Mouse (Mus musculus) monocyte, adult 59 days (primary cell): ENCODE data around the gene Nova2. TPM values are rescaled to one million over a fixed set of nuclear protein-coding genes. Genes with fewer than 3 reads are reported as not detected.

Source experiments
- total RNA-seq, 2 experiments: library from RNA; stranded (reverse); gene quantifications; one replicate each; pipeline ENCODE4 v1.2.4; 2023

Gene Nova2
- under 1 TPM in 1 of 2 experiments, not detected in 1; 0.05 TPM for total RNA-seq

DNA sequence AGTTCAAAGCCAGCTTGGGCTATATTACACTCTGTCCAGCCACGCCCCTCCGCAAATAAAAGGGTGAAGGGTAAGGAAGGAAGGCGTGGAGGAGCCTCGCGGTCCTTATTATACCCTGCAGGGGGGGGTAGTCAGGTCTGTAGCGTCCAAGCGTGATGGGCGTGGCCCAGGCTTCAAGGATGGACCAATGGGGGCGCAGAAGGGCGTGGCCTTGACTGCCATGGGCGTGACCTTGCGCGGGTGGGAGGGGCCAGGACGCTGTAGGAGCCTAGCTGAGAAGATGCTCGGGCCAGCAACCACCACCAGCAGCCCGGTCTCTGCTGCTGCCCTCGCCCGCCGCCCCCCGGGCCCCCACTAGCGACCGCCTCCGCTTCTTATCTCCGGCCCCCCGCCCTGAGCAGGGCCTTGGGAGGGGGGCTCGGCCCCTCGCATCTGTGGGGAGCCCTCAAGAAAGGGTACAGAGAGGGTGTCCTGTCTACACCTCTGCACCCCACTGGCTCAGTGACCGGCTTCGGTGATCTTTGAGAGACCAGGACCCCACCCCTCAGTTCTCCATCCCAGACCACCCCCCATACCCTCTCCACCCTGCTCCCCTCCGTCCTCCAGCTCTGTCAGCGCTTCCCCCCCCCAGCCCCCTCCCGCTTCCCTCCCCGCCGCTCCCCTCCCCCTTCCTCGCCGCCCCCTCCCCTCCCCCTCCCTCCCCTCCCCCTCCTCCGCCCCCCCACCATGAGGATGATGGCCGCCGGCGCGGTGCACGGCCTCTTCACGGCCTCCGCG lies at the start of gene Nova2:
Nova2 (plus strand) TSS at position 727 of the 777 bp plus-strand sequence.

DNA sequence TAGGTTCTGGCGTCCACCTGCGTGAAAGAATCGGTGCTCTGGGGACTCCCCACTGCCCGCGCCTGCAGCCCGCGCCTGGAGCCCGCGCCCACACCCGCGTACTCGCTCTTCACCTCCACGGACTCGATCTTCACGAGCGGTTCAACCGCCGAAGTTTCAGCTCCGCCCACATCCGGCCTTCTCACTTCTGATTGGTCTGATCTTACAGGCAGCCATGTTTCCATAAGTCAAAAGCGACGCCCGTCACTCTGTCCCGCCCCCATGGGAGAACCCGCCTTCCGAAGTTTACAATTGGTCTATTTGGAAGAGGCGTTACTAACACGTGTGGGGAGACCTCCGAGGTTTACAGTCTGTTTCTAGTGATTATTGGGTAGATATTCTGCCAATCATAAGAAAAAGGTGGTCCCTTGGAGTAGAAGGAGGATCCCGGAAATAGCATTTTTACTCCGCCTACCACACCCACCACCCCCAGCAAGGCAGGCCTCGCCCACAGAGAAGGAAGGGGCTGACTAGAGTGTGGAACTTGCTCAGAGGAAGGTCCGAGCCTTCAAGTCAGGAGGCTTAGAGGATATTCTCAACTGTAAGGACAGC lies 15.4 kb upstream of the Nova2 start, which contains the start of gene Ccdc61:
Ccdc61 (minus strand) TSS at position 175 of the 591 bp plus-strand sequence.

GRCm38 (mm10) chr7:18987100-18987499 lies 61.4 kb downstream of the Nova2 start, which contains the start of gene Nanos2:
Gene Nanos2 (plus strand): TSS chr7:18987400.

GRCm38 (mm10) chr7:18990601-18991295 lies 65.1 kb downstream of the Nova2 start, which contains the start of gene Mypop:
Gene Mypop (plus strand): TSS chr7:18991245.

DNA sequence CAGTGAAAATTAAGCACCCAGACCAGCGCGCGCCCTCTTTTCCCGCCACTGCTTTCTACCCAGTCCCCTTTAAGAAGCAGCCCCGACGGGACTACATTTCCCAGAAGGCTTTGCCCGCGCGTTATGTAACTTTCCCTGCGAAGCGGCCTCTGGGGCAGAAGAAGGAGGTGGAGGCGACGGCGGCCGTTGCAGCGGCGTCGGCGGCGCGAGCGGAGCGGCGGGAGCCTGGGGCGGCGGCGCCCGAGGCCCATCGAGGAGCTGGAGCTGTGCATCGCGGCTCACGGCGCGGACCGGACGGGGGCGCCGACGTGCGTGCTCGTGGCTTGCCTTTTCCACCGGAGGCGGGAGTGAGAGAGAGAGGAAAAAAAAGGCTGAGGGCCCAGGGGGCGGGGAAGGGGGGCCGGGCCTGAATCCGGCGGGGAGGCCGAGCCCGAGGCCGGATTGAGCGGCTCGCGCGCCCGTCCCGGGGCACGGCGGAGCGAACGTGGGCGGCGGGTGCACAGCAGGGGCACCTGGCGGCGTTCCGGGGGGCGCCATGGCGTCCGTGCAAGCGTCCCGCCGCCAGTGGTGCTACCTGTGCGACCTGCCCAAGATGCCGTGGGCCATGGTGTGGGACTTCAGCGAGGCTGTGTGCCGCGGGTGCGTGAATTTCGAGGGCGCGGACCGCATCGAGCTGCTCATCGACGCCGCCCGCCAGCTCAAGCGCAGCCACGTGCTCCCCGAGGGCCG lies 78.4 kb downstream of the Nova2 start, which contains the start of gene Irf2bp1:
Irf2bp1 (plus strand) TSS at position 143 of the 729 bp plus-strand sequence.

Other genes with a start within 250 kb of the Nova2 start
- not detected for gene Psg20, start 239.7 kb upstream of the Nova2 start, total RNA-seq
- gene Psg22, start 207.8 kb upstream of the Nova2 start, total RNA-seq, result not detected
- gene Psg19, start 127.4 kb upstream of the Nova2 start, total RNA-seq, result not detected
- not detected for gene Psg17, start 104.3 kb upstream of the Nova2 start, total RNA-seq
- not detected for gene Mill2, start 85.9 kb upstream of the Nova2 start, total RNA-seq
- gene Pglyrp1, start 54.6 kb upstream of the Nova2 start, total RNA-seq, result 100 to 1,000 TPM; 229 to 265 TPM
- gene Ccdc61, start 15.5 kb upstream of the Nova2 start, total RNA-seq, result 10 to 100 TPM; 21.1 to 24.7 TPM
- not detected for gene Nanos2, start 61.5 kb downstream of the Nova2 start, total RNA-seq
- 1 to 10 TPM in 1 of 2 experiments, under 1 TPM in 1; 0.79 to 1.0 TPM for gene Mypop, start 65.4 kb downstream of the Nova2 start, total RNA-seq
- 10 to 100 TPM; 16.4 to 17.3 TPM for gene Irf2bp1, start 78.2 kb downstream of the Nova2 start, total RNA-seq
- gene Foxa3, start 97.7 kb downstream of the Nova2 start, total RNA-seq, result not detected
- gene Sympk, start 98.5 kb downstream of the Nova2 start, total RNA-seq, result 10 to 100 TPM; 77.6 to 77.8 TPM
- not detected for gene Rsph6a, start 128.8 kb downstream of the Nova2 start, total RNA-seq
- 1 to 10 TPM; 2.5 to 5.0 TPM for gene Dmwd, start 150.3 kb downstream of the Nova2 start, total RNA-seq
- gene Dmpk, start 158.0 kb downstream of the Nova2 start, total RNA-seq, result 10 to 100 TPM; 55.7 to 63.9 TPM
- under 1 TPM; 0.58 to 0.73 TPM for gene Six5, start 168.7 kb downstream of the Nova2 start, total RNA-seq
- gene Gm4969, start 192.5 kb downstream of the Nova2 start, total RNA-seq, result not detected
- gene Fbxo46, start 194.0 kb downstream of the Nova2 start, total RNA-seq, result 10 to 100 TPM; 15.2 to 15.6 TPM
- 1 to 10 TPM; 9.0 to 9.4 TPM for gene Qpctl, start 223.4 kb downstream of the Nova2 start, total RNA-seq
- 10 to 100 TPM; 51.0 to 53.8 TPM for gene Snrpd2, start 223.8 kb downstream of the Nova2 start, total RNA-seq
- gene Gipr, start 240.2 kb downstream of the Nova2 start, total RNA-seq, result not detected